Mouse (Mus musculus) induced T-regulatory cell, adult 2 months (primary cell): ENCODE results near the gene Tmsb15l.
"Not testable (repeated sequence)": the region's sequence is repeated elsewhere in the genome, so short reads cannot be mapped to it uniquely, and the experiment has no call there.

Source experiments
- DNase-seq: peaks from one replicate; pipeline ENCODE4 v3.0.0-alpha.2; 2012; ENCODE audit warnings: low read depth

Gene Tmsb15l

GRCm38 (mm10) chrX:136976424-136977084 lies at the start of gene Tmsb15l, which contains the start of gene Tmsb15b1:
TSS of gene Tmsb15l (minus strand) at chrX:136976869.
TSS of gene Tmsb15b1 (minus strand) at chrX:136976874.
- DNase-seq: peak; percentile 87

GRCm38 (mm10) chrX:137019310-137019709 lies 42.6 kb upstream of the Tmsb15l start:
- peak; percentile 81 for DNase-seq

GRCm38 (mm10) chrX:137017668-137018067 lies 41.0 kb upstream of the Tmsb15l start:
- DNase-seq: no peak

GRCm38 (mm10) chrX:137015099-137015709 lies 38.5 kb upstream of the Tmsb15l start:
- DNase-seq: peak; percentile 79

- DNase-seq: no peak
These were observed 19.6 kb upstream of the Tmsb15l start for GRCm38 (mm10) chrX:136996256-136996655.

GRCm38 (mm10) chrX:136993641-136994040 lies 17.0 kb upstream of the Tmsb15l start:
- peak; percentile 39 for DNase-seq

- peak; percentile 80 for DNase-seq
These were observed 16.4 kb upstream of the Tmsb15l start, which contains the start of gene Zcchc18 for GRCm38 (mm10) chrX:136992978-136993547. TSS of gene Zcchc18 (plus strand) at chrX:136993155.

GRCm38 (mm10) chrX:136992191-136992965 lies 15.7 kb upstream of the Tmsb15l start:
- DNase-seq: peak; percentile 57

- DNase-seq: peak; percentile 19
These were observed 14.6 kb upstream of the Tmsb15l start for GRCm38 (mm10) chrX:136991274-136991673.

GRCm38 (mm10) chrX:136986039-136986438 lies 9.4 kb upstream of the Tmsb15l start:
- peak; percentile 38 for DNase-seq

- peak; percentile 51 for DNase-seq
These were observed 1.9 kb upstream of the Tmsb15l start for GRCm38 (mm10) chrX:136978616-136979015.

- not testable (repeated sequence) for DNase-seq
These were observed 1.3 kb downstream of the Tmsb15l start, which contains the start of gene Tmsb15b2 for GRCm38 (mm10) chrX:136975397-136975796. TSS of gene Tmsb15b2 (minus strand) at chrX:136975497.

- peak; percentile 30 for DNase-seq
These were observed 17.0 kb downstream of the Tmsb15l start for GRCm38 (mm10) chrX:136959688-136960087.

- not testable (repeated sequence) for DNase-seq
These were observed 18.4 kb downstream of the Tmsb15l start for GRCm38 (mm10) chrX:136958300-136958699.

- not testable (repeated sequence) for DNase-seq
These were observed 18.9 kb downstream of the Tmsb15l start for GRCm38 (mm10) chrX:136957583-136958279.

GRCm38 (mm10) chrX:136937985-136938384 lies 38.7 kb downstream of the Tmsb15l start:
- no peak for DNase-seq

- peak; percentile 34 for DNase-seq
These were observed 49.6 kb downstream of the Tmsb15l start, which contains the start of gene H2bfm for GRCm38 (mm10) chrX:136927031-136927430. TSS of gene H2bfm (plus strand) at chrX:136927325.

- DNase-seq: no peak
These were observed 50.8 kb downstream of the Tmsb15l start for GRCm38 (mm10) chrX:136925863-136926262.
